Mouse (Mus musculus): ENCODE data around the gene Capn9. TPM values are rescaled to one million over a fixed set of nuclear protein-coding genes. Genes with fewer than 3 reads are reported as not detected.

Gene Capn9
- polyA plus RNA-seq, 1 experiment from 2014 or later = not detected

- Histone ChIP-seq H3K4me1 (peaks cover 58% of the 10 kb centered on the region), H3K27ac (no peak overlapping the region), H3K4me3 (no peak overlapping the region), H3K36me3 (peaks cover 23% of the 10 kb centered on the region), H3K27me3 (ENCODE audit: low read depth, poor library complexity, severe bottlenecking) (no peaks in the 10 kb centered on the region), H3K9me3 (replicated peaks) (no peaks in the 10 kb centered on the region)
- WGBS = 83% methylated on average over 2 of the region's 2 CpGs
- no peak for DNase-seq (ENCODE audit: low spot score)
Observed at GRCm38 (mm10) chr8:124658415-124658814, 82.5 kb downstream of the Capn9 start.

GRCm38 (mm10) chr8:124661781-124662180, 85.9 kb downstream of the Capn9 start:
- peaks cover 39% of the 10 kb centered on the region for H3K4me1 ChIP-seq
- H3K9me3 ChIP-seq (replicated peaks) = no peaks in the 10 kb centered on the region
- H3K4me3 ChIP-seq = peak overlapping the region; percentile 91
- H3K36me3 ChIP-seq = peaks cover 11% of the 10 kb centered on the region
- 57% methylated on average over 9 of the region's 9 CpGs for WGBS
- H3K27ac ChIP-seq = peak overlapping the region; percentile 94; the same call in 1 of the 2 replicates
- no peak for DNase-seq (ENCODE audit: low spot score)
- H3K27me3 ChIP-seq (ENCODE audit: low read depth, poor library complexity, severe bottlenecking) = no peaks in the 10 kb centered on the region

- no peaks in the 10 kb centered on the region for H3K9me3 ChIP-seq (replicated peaks)
- peak overlapping the region; percentile 94 for H3K27ac ChIP-seq
- no peak for DNase-seq (ENCODE audit: low spot score)
- no peaks in the 10 kb centered on the region for H3K27me3 ChIP-seq (ENCODE audit: low read depth, poor library complexity, severe bottlenecking)
- peaks cover 6% of the 10 kb centered on the region for H3K36me3 ChIP-seq
- H3K4me3 ChIP-seq = peak overlapping the region; percentile 91
- H3K4me1 ChIP-seq = peaks cover 38% of the 10 kb centered on the region
- WGBS = under 1% methylated on average over 49 of the region's 49 CpGs
Observed at GRCm38 (mm10) chr8:124662446-124663111, 86.7 kb downstream of the Capn9 start.

GRCm38 (mm10) chr8:124663112-124663873, 87.4 kb downstream of the Capn9 start, which contains the start of gene 2310022B05Rik:
TSS of gene 2310022B05Rik (minus strand) at chr8:124663369.
- Histone ChIP-seq H3K27ac (peak within 1 kb of the TSS; percentile 94), H3K4me1 (peaks cover 38% of the 10 kb centered on the region), H3K36me3 (peaks cover 4% of the 10 kb centered on the region), H3K4me3 (peak within 1 kb of the TSS; percentile 91), H3K9me3 (replicated peaks) (no peaks in the 10 kb centered on the region), H3K27me3 (ENCODE audit: low read depth, poor library complexity, severe bottlenecking) (no peaks in the 10 kb centered on the region)
- under 1% methylated on average over 69 of the region's 69 CpGs for WGBS
- peak; percentile 95 for DNase-seq (ENCODE audit: low spot score)

- H3K27me3 ChIP-seq (ENCODE audit: low read depth, poor library complexity, severe bottlenecking) = no peaks in the 10 kb centered on the region
- H3K4me3 ChIP-seq = peak overlapping the region; percentile 91
- peaks cover 35% of the 10 kb centered on the region for H3K4me1 ChIP-seq
- 53% methylated on average over 4 of the region's 4 CpGs for WGBS
- peak overlapping the region; percentile 94 for H3K27ac ChIP-seq
- H3K36me3 ChIP-seq = no peaks in the 10 kb centered on the region
- no peaks in the 10 kb centered on the region for H3K9me3 ChIP-seq (replicated peaks)
- DNase-seq (ENCODE audit: low spot score) = no peak
Observed at GRCm38 (mm10) chr8:124663874-124664230, 87.9 kb downstream of the Capn9 start.

GRCm38 (mm10) chr8:124664414-124664813, 88.5 kb downstream of the Capn9 start:
- Histone ChIP-seq H3K27ac (peak overlapping the region; percentile 94), H3K36me3 (no peaks in the 10 kb centered on the region), H3K27me3 (ENCODE audit: low read depth, poor library complexity, severe bottlenecking) (no peaks in the 10 kb centered on the region), H3K4me3 (0 out of 2 replicates have a peak overlapping the region, but pooled peaks have one; percentile 91), H3K9me3 (replicated peaks) (no peaks in the 10 kb centered on the region), H3K4me1 (peaks cover 35% of the 10 kb centered on the region)
- DNase-seq (ENCODE audit: low spot score) = no peak
- WGBS = 84% methylated on average over 3 of the region's 3 CpGs

Other genes starting within 250 kb of the Capn9 start
- gene Pgbd5, start 136.5 kb upstream of the Capn9 start, polyA plus RNA-seq (2016; fragmentation: Nextera tagmentation; extraction: Ambion mirVana) = 0.20 and 0.35 TPM in 2 replicates
- gene Cog2, start 55.3 kb upstream of the Capn9 start, polyA plus RNA-seq (2016; fragmentation: Nextera tagmentation; extraction: Ambion mirVana) = 37.9 and 43.5 TPM in 2 replicates
- gene Agt, start 6.4 kb upstream of the Capn9 start, polyA plus RNA-seq (2016; fragmentation: Nextera tagmentation; extraction: Ambion mirVana) = not detected in 2 replicates
- 22.7 and 23.5 TPM in 2 replicates for gene 2310022B05Rik, start 87.3 kb downstream of the Capn9 start, polyA plus RNA-seq (2016; fragmentation: Nextera tagmentation; extraction: Ambion mirVana)
- gene Ttc13, start 145.9 kb downstream of the Capn9 start, polyA plus RNA-seq (2016; fragmentation: Nextera tagmentation; extraction: Ambion mirVana) = 45.5 and 51.9 TPM in 2 replicates
- 33.6 and 33.8 TPM in 2 replicates for gene Arv1, start 146.0 kb downstream of the Capn9 start, polyA plus RNA-seq (2016; fragmentation: Nextera tagmentation; extraction: Ambion mirVana)
- gene Fam89a, start 175.7 kb downstream of the Capn9 start, polyA plus RNA-seq (2016; fragmentation: Nextera tagmentation; extraction: Ambion mirVana) = 5.1 and 7.0 TPM in 2 replicates
- gene Trim67, start 217.0 kb downstream of the Capn9 start, polyA plus RNA-seq (2016; fragmentation: Nextera tagmentation; extraction: Ambion mirVana) = not detected in 2 replicates